Mouse (Mus musculus) lung, adult 10 weeks (tissue): ENCODE measurements around the gene Fbxw5. TPM values are rescaled to one million over a fixed set of nuclear protein-coding genes. Genes with fewer than 3 reads are reported as not detected.

Source experiments
- polyA plus RNA-seq: library from polyadenylated mRNA; stranded (reverse); fragments of 350-450 nt; fragmentation: Illumina TruSeq; extraction: RNeasy Lipid Tissue Mini Kit (QIAGEN cat#74804); gene quantifications from one replicate; pipeline ENCODE4 v1.2.3, GENCODE M21; 2014; ENCODE audit warnings: low read depth, low replicate concordance; ENCODE audit not compliant: insufficient read depth

Gene Fbxw5
- 27.0 TPM for polyA plus RNA-seq

DNA sequence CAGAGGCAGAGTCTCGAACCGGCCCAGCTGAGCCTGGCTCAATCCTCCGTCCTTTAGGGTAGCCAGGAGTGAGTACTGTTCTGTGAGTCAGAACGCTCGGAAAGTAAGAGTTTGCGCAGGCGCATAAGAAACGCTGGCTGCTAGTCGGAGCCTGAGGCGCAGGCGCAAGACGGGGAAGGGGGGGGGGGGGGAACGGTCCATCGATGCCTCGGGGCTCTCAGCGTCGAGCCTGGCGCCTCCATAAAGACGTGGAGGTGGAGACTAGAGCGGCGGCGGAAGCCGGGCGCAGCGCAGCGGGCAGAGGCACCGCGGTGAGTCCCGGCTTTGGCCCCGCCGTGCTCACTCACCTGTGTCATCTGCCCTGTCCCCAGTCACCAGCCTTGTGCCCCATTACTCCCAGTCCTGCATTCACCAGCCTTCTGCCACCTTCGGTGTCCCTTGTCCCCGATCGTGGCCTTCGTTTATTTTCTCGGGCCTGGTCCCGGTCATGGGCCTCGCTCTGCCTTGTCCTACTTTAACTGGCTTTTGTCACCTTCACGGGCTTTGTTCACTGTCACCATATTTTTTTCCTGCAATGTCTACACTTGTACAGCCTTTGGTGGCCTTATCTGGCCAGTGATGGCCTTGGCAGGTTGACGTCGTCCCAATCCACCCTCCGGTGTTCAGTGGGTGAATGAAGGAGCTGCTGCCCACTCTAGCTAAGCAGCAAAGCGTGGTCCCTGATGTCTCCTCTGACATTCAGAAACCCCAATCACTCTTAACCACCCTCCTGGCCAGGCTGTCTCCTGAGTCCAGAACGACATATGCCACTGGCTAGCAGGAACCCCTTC is at the start of gene Fbxw5:
Gene Fbxw5, plus strand, starts transcription at position 175 of the 830 bp plus-strand sequence.

DNA sequence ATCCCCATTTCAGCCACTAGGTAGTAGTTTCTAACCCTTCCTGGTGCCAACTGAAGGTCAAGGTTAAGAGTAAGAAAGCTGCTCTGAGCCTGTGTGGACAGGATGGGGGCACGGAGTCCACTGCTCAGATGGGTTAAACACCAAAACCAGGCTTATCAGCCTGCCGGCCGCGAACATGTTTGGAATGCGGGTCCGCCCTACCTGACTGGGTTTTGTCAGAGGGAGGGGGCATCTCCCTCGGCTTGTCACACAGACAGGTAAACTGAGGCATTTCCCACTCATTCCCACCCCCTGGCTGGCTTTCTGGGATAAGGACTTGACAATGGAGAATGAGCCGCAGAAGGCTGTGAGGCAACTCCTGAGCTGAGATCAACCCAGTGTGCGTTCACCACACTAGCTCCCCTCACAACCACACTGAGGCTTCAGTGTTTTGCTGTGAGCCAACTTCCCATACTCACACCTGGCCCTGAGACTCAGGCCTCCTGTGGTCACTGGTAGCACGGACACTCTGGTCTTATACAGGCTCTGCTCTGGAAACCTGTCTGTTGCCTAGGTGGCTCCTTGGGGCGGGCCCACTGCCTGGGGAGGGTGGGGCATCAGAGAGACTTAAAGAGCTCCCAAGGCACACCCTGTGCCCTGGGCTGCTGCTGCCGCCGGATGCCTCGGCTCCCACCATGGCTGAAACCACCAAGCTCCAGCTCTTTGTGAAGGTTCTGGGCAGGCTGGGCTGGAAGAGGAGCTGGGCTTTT is 44.2 kb upstream of the Fbxw5 start, which contains the start of gene Clic3:
Gene Clic3, plus strand, starts transcription at position 634 of the 749 bp plus-strand sequence.

DNA sequence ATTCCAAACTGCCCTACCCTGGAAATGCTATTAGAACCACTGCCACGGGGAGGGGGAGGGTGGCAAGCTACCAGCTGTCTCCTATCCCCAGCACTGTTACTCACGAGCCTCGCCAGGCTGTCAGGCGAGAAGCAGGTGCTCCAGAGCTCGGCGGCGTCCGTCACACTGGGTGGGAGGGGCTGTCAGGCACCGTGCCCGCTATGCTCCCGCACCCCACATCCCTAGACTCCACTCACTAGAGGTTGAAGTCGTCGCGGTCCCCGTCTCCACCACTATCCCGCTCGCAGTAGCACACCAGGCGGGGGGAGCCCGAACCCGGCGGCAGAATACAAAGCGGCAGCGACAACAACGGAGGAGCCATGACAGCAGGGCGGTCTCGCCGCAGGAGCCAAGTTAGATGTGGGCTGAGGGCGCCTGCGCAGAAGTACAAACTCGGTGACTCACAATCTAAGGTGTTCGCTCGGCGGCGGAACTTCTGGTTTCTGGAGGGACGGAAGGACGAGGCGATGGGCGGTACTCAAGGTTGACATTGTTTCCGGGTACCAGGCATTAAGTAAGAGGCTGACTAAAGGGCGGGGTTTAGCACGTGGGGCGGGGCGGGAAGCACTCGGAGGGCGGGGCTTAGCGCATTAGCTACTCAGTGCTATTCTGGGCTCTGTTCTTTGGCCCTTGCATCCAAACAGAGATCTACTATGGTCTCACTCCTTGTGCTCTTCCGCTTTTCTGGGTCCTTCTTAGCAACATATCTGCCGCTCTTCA is 39.8 kb upstream of the Fbxw5 start, which contains the start of gene Paxx:
Gene Paxx, minus strand, starts transcription at position 544 of the 759 bp plus-strand sequence.

DNA sequence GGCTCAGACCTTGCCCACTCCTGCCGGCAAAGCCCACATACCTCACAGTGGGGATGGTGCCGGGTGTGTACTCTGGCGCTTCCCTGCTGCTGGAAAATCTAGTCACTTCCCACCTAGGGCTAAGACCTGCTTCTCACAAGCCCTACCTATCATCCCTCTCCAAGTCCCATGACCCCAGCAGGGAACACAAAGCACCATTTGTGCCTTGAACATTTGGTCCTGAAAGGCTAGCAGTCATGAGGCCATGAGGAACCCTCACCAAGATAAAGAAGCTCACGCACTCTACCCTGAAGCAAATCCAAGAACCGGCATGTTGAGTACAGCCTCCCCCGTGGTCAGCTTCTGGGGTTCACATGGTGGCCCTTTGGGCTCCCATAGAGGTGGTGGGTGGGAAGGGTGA is 30.6 kb upstream of the Fbxw5 start, which contains the start of gene Ptgds:
Gene Ptgds, minus strand, starts transcription at position 78 of the 400 bp plus-strand sequence.

DNA sequence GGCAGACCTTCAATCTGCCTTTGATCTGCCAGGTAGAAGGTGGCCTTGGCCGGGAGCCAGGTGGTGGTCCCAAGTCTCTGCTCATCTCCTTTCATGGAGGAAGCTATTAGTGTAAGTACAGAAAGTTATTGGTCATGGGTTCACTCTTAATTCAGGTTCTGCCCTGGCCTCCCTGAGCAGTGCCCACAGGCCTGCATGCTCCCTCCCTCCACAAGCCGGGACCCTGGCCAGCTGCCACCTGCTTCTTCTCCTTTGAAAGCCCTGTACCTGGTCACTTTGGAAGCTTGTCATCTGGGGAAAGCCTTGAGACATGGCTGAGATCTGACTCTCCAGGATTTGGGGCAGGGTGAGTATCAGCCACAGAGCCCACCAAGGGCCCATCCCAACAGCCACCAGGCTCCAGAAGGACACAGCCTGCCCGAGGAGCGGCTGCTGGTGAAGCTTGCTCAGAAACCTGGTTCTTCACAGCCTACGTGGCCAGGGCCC is 7.0 kb upstream of the Fbxw5 start, which contains the start of gene Lcn12:
Gene Lcn12, minus strand, starts transcription at position 436 of the 486 bp plus-strand sequence.

DNA sequence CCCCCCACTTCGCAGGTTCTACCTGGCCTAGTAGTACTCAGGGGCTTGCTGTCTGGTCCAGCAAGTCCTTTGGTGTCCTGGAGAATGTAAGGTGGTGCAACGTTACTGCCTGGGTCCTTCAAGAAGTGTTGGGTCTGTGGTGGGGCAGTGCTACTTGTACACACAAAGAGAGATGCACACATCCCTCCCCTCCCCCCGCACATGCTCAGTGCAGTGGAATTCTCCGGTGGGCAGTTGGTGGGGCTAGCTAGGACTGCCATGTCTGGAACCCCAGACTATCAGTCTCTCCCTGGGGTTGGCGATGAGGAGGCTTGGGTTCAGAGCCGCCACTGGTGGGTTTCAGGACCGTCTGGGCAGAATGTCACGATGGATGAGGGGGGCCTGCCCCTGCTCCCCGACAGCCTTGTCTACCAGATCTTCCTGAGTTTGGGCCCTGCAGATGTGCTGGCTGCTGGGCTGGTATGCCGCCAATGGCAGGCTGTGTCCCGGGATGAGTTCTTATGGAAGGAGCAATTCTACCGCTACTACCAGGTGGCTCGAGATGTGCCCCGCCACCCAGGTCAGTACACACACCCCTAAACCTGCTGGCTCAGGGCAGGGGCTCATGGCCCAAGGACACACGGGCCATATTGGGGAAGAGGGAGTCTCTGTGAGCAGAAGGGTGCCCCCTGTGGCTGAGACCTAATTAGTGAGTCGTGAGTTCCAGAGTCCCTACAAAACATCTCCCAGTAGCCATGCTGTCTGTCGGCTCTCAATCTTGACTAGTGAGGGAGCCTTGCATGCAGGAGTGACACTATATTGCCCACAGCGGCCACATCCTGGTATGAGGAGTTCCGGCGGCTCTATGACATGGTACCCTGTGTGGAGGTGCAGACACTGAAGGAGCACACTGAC is 1.3 kb downstream of the Fbxw5 start, which contains the start of gene C8g:
Gene C8g, minus strand, starts transcription at position 127 of the 894 bp plus-strand sequence.

DNA sequence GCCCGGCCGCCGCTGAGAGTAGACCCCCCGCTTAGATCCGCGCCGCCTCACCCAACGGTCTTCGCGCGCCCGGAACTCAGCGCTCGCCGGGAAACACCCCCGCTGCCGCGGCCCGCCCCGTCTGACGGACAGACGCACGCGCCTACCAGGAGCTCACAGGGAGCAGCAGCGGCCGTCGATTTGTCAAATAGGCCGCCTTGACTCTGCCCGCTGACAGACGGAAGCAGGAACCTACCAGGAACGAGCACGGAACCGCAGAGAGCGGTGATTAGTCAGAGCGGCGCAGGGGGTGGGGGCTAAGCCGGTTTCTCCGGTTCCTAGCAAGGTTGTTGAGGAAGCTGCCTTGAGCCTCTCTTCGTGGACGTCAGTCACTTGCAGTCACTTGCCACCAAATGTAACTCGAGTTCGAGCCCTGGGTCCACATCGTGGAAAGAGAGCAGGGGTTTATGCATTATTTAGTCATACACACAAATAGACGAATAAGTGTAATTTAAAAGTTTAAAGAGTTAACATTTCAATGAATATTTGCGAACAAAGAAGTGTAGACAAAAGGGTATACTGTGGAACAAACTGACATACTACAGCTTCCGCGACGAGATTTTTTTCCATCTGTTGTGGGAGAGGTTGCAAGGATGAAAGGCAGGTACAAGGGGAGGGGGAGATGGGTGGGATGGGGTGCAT is 46.4 kb downstream of the Fbxw5 start, which contains the start of gene Traf2:
Gene Traf2, minus strand, starts transcription at position 130 of the 681 bp plus-strand sequence.

Other genes with a start within 250 kb of the Fbxw5 start
- gene Tmem203, start 245.3 kb upstream of the Fbxw5 start, polyA plus RNA-seq, result 15.5 TPM
- 6.2 TPM for gene Tprn, start 238.1 kb upstream of the Fbxw5 start, polyA plus RNA-seq
- 68.9 TPM for gene Ssna1, start 228.3 kb upstream of the Fbxw5 start, polyA plus RNA-seq
- 38.0 TPM for gene Anapc2, start 228.3 kb upstream of the Fbxw5 start, polyA plus RNA-seq
- not detected for gene Tmem210, start 212.6 kb upstream of the Fbxw5 start, polyA plus RNA-seq
- 22.2 TPM for gene Lrrc26, start 210.8 kb upstream of the Fbxw5 start, polyA plus RNA-seq
- not detected for gene Grin1, start 181.6 kb upstream of the Fbxw5 start, polyA plus RNA-seq
- 31.9 TPM for gene Man1b1, start 168.4 kb upstream of the Fbxw5 start, polyA plus RNA-seq
- gene Dpp7, start 144.4 kb upstream of the Fbxw5 start, polyA plus RNA-seq, result 18.5 TPM
- 51.2 TPM for gene Uap1l1, start 135.1 kb upstream of the Fbxw5 start, polyA plus RNA-seq
- 1.0 TPM for gene Sapcd2, start 128.4 kb upstream of the Fbxw5 start, polyA plus RNA-seq
- gene Entpd2, start 104.9 kb upstream of the Fbxw5 start, polyA plus RNA-seq, result 7.6 TPM
- gene Npdc1, start 101.4 kb upstream of the Fbxw5 start, polyA plus RNA-seq, result 69.7 TPM
- gene Fut7, start 77.5 kb upstream of the Fbxw5 start, polyA plus RNA-seq, result 1.7 TPM
- gene Abca2, start 72.0 kb upstream of the Fbxw5 start, polyA plus RNA-seq, result 9.0 TPM
- gene Clic3, start 43.9 kb upstream of the Fbxw5 start, polyA plus RNA-seq, result 364 TPM
- 44.5 TPM for gene Paxx, start 39.7 kb upstream of the Fbxw5 start, polyA plus RNA-seq
- gene Ptgds, start 30.7 kb upstream of the Fbxw5 start, polyA plus RNA-seq, result 1.6 TPM
- not detected for gene Lcn12, start 6.8 kb upstream of the Fbxw5 start, polyA plus RNA-seq
- 0.92 TPM for gene C8g, start 969 bp downstream of the Fbxw5 start, polyA plus RNA-seq
- 19.5 TPM for gene Traf2, start 46.2 kb downstream of the Fbxw5 start, polyA plus RNA-seq
- gene Edf1, start 57.1 kb downstream of the Fbxw5 start, polyA plus RNA-seq, result 272 TPM
- 0.44 TPM for gene Mamdc4, start 74.1 kb downstream of the Fbxw5 start, polyA plus RNA-seq
- gene Phpt1, start 74.5 kb downstream of the Fbxw5 start, polyA plus RNA-seq, result 64.0 TPM
- not detected for gene Ajm1, start 81.0 kb downstream of the Fbxw5 start, polyA plus RNA-seq
- gene Rabl6, start 107.8 kb downstream of the Fbxw5 start, polyA plus RNA-seq, result 25.9 TPM
- not detected for gene Ccdc183, start 116.9 kb downstream of the Fbxw5 start, polyA plus RNA-seq
- 21.1 TPM for gene Tmem141, start 121.3 kb downstream of the Fbxw5 start, polyA plus RNA-seq
- 23.9 TPM for gene Fcna, start 127.3 kb downstream of the Fbxw5 start, polyA plus RNA-seq
- gene Lcn8, start 152.4 kb downstream of the Fbxw5 start, polyA plus RNA-seq, result not detected
- gene Lcn5, start 157.2 kb downstream of the Fbxw5 start, polyA plus RNA-seq, result not detected
- gene Lcn6, start 176.0 kb downstream of the Fbxw5 start, polyA plus RNA-seq, result not detected
- not detected for gene Lcn10, start 182.0 kb downstream of the Fbxw5 start, polyA plus RNA-seq
- not detected for gene Obp2a, start 199.3 kb downstream of the Fbxw5 start, polyA plus RNA-seq
- gene Bmyc, start 206.0 kb downstream of the Fbxw5 start, polyA plus RNA-seq, result 21.5 TPM
- not detected for gene Obp2b, start 236.3 kb downstream of the Fbxw5 start, polyA plus RNA-seq